23 mouse cellular contexts compared by ENCODE assay signal in the genomic region with DNA sequence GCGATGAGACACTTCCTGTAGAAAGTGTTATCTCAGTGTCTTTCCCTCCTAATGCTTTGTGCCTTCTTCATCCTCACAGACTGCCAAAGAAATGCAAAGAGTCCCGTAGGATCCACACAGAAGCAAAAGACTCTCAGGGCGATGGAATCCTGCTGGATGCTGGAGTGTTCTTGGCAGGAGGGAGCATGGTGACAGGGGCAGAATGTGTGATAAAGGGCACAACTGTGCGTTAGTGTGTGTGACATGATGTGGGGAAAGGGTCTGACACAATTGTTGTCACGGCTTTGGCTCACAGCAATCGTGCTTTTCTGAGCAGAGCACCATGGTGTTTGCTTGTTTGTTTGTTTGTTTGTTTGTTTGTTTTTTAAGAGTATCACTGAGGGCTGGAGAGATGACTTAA. TPM values are rescaled to one million over a fixed set of nuclear protein-coding genes. Genes with fewer than 3 reads are reported as not detected.
A peak's percentile ranks its signal among the peaks of the same experiment; 100 is the strongest.
DNase-seq lines count a peak whose midpoint lies in the region; ATAC-seq lines count a peak whose summit lies in the region.
"Had no signal": no experiment of that assay in that cellular context is flagged by ENCODE, and none has a peak within 500 bp of the region (broad histone marks: within the 10 kb centered on the region; RNA-seq: fewer than 3 reads in every experiment).

No protein-coding gene starts in this region.

- H3K9ac ChIP-seq in heart, embryonic 15.5 days: no peak overlapping the region
- H3K9ac ChIP-seq: embryonic facial prominence, embryonic 12.5 days; embryonic facial prominence, embryonic 15.5 days; forebrain, postnatal 0 days; hindbrain, embryonic 12.5 days; hindbrain, embryonic 15.5 days had no signal

- H3K4me2 ChIP-seq in heart, embryonic 15.5 days: no peak overlapping the region
- H3K4me2 ChIP-seq: embryonic facial prominence, embryonic 12.5 days; embryonic facial prominence, embryonic 15.5 days; hindbrain, embryonic 12.5 days; hindbrain, embryonic 15.5 days had no signal

- peaks cover 16% of the 10 kb centered on the region for H3K4me1 ChIP-seq in heart, embryonic 15.5 days (replicated peaks)
- H3K4me1 ChIP-seq in megakaryocyte, embryonic 14.5 days: peaks cover 36% of the 10 kb centered on the region
- H3K4me1 ChIP-seq: embryonic facial prominence, embryonic 15.5 days; hindbrain, embryonic 12.5 days; hindbrain, embryonic 15.5 days had no signal

- H3K9me3 ChIP-seq in heart, embryonic 15.5 days (replicated peaks): no peaks in the 10 kb centered on the region
- H3K9me3 ChIP-seq in megakaryocyte, embryonic 14.5 days: no peaks in the 10 kb centered on the region
- H3K9me3 ChIP-seq: embryonic facial prominence, embryonic 12.5 days; embryonic facial prominence, embryonic 15.5 days; hindbrain, embryonic 12.5 days; hindbrain, embryonic 15.5 days had no signal

- no peak overlapping the region for H3K4me3 ChIP-seq in heart, embryonic 15.5 days
- H3K4me3 ChIP-seq in megakaryocyte, embryonic 14.5 days (replicated peaks): peak overlapping the region; percentile 15
- H3K4me3 ChIP-seq: embryonic facial prominence, embryonic 12.5 days; embryonic facial prominence, embryonic 15.5 days; gastrocnemius, adult 2 months; heart, adult 2 months; hindbrain, embryonic 12.5 days; hindbrain, embryonic 15.5 days had no signal

- peak; percentile 54; the same call in 1 of the 2 replicates for ATAC-seq in heart, embryonic 15.5 days (replicated peaks; ENCODE audit: insufficient number of reproducible peaks, insufficient read depth, low FRiP score, low read depth)
- no peak for ATAC-seq in megakaryocyte, adult 5-6 weeks (ENCODE audit: poor library complexity, severe bottlenecking)
- ATAC-seq: CD4-positive, CD25-positive, alpha-beta regulatory T cell, adult 4 months; forebrain, embryonic 14.5 days; forebrain, postnatal 0 days; intestine, postnatal 0 days had no signal

- intact Hi-C loops in heart, postnatal 36 days (cut with DNase I): no loop called here

- 25% methylated on average over 6 of the region's 6 CpGs for WGBS in heart, embryonic 15.5 days

- no peaks in the 10 kb centered on the region for H3K36me3 ChIP-seq in heart, embryonic 15.5 days
- no peaks in the 10 kb centered on the region for H3K36me3 ChIP-seq in megakaryocyte, embryonic 14.5 days (replicated peaks; ENCODE audit: low read length)
- H3K36me3 ChIP-seq: embryonic facial prominence, embryonic 12.5 days; embryonic facial prominence, embryonic 15.5 days; hindbrain, embryonic 12.5 days; hindbrain, embryonic 15.5 days had no signal

- no peaks in the 10 kb centered on the region for H3K27me3 ChIP-seq in heart, embryonic 15.5 days
- H3K27me3 ChIP-seq in megakaryocyte, embryonic 14.5 days (replicated peaks): peaks cover 25% of the 10 kb centered on the region
- H3K27me3 ChIP-seq: embryonic facial prominence, embryonic 12.5 days; embryonic facial prominence, embryonic 15.5 days had no signal

- no peak overlapping the region; the same call in 1 of the 2 replicates for H3K27ac ChIP-seq in heart, embryonic 15.5 days
- H3K27ac ChIP-seq: embryonic facial prominence, embryonic 12.5 days; embryonic facial prominence, embryonic 15.5 days; gastrocnemius, adult 2 months; heart, adult 2 months; hindbrain, embryonic 12.5 days; hindbrain, embryonic 15.5 days had no signal

- DNase-seq in heart, adult 18-20 months: no peak
- DNase-seq in heart, postnatal 4 days: peak; percentile 21
- no peak for DNase-seq in heart, postnatal 36 days
- DNase-seq: adrenal gland, adult 2 months; adrenal gland, postnatal 14 days; cerebellum, adult 11 months; cerebellum, adult 2 months; cerebellum, adult 9-11 months; cerebellum, postnatal 25 days; forebrain, postnatal 0 days; gastrocnemius, adult 2 months; gastrocnemius, postnatal 14 days; heart, adult 2 months had no signal

RNA-seq across cellular contexts. Expression of a gene that starts 8.6 kb away (rescaled TPM):
- 15.9 and 26.8 TPM in 2 replicates for polyA plus RNA-seq in heart, embryonic 15.5 days (2015; fragmentation: Nextera tagmentation; extraction: Ambion mirVana)
- total RNA-seq in heart, adult 18-20 months (2021): 1 to 10 TPM; 6.9 to 7.5 TPM
- total RNA-seq in heart, postnatal 4 days (2021): 10 to 100 TPM; 11.6 to 14.5 TPM
- total RNA-seq in heart, postnatal 36 days (2021): 10 to 100 TPM in 1 of 2 experiments, 1 to 10 TPM in 1; 9.3 to 14.8 TPM
- polyA plus RNA-seq in megakaryocyte, embryonic 14.5 days (2012; ENCODE audit: insufficient read depth, low replicate concordance): 1.4 and 10.4 TPM in 2 replicates
- 0.96 and 2.1 TPM in 2 replicates for total RNA-seq in megakaryocyte, adult 5-6 weeks (2015)
- total RNA-seq in megakaryocyte, adult 5-6 weeks (2017): 0.81 and 2.2 TPM in 2 replicates
